Mouse (Mus musculus) forebrain, postnatal 0 days (tissue): Measurements from ENCODE around the gene Stard8. TPM values are rescaled to one million over a fixed set of nuclear protein-coding genes. Genes with fewer than 3 reads are reported as not detected.
"Not testable (repeated sequence)": the region's sequence is repeated elsewhere in the genome, so short reads cannot be mapped to it uniquely, and the experiment has no call there.

Source experiments
- ATAC-seq: fragments of 200-750 bp; cut with Nextera tagmentation; 2 replicates; pipeline ENCODE4 v1.8.0; 2017; ENCODE audit warnings: mild to moderate bottlenecking, moderate library complexity
- DNase-seq: peaks from one replicate; pipeline ENCODE4 v3.0.0-alpha.2; 2015
- H3K27ac ChIP-seq: fragments of 300-500 bp; sonication (generic); 2 replicates; pipeline ENCODE4 v1.5.1; 2014; ENCODE audit warnings: low read depth, mild to moderate bottlenecking, antibody characterized with exemption, low read length, moderate library complexity, mixed read lengths
- H3K27me3 ChIP-seq: fragments of 300-500 bp; sonication (generic); 2 replicates; pipeline ENCODE4 v1.6.1; 2014; ENCODE audit warnings: mild to moderate bottlenecking, low read length, mixed read lengths; ENCODE audit not compliant: insufficient read depth
- H3K36me3 ChIP-seq: fragments of 300-500 bp; sonication (generic); 2 replicates; pipeline ENCODE4 v1.6.1; 2014; ENCODE audit warnings: mild to moderate bottlenecking, moderate library complexity; ENCODE audit not compliant: insufficient read depth
- H3K4me1 ChIP-seq: fragments of 300-500 bp; sonication (generic); 2 replicates; pipeline ENCODE4 v1.6.1; 2014; ENCODE audit warnings: antibody characterized with exemption; ENCODE audit not compliant: insufficient read depth
- H3K4me2 ChIP-seq: fragments of 300-500 bp; sonication (generic); 2 replicates; pipeline ENCODE4 v1.6.1; 2014; ENCODE audit warnings: low read depth, mild to moderate bottlenecking, moderate library complexity
- H3K4me3 ChIP-seq: fragments of 300-500 bp; sonication (generic); 2 replicates; pipeline ENCODE4 v1.5.1; 2014; ENCODE audit warnings: low read depth, low read length, mixed read lengths
- H3K9ac ChIP-seq: fragments of 300-500 bp; sonication (generic); 2 replicates; pipeline ENCODE4 v1.6.1; 2014; ENCODE audit warnings: mild to moderate bottlenecking
- H3K9me3 ChIP-seq: fragments of 300-500 bp; sonication (generic); 2 replicates; pipeline ENCODE4 v1.6.1; 2016; ENCODE audit warnings: low read length
- CTCF ChIP-seq: sonication (generic); IDR thresholded peaks from 2 replicates; pipeline ENCODE4 v1.5.1; 2016; ENCODE audit warnings: antibody characterized with exemption, control low read depth, low read depth
- WGBS: fragments of 180-500 bp; shearing (Covaris S2); extraction: QIAGEN DNeasy Blood & Tissue Kit; methylation state at CpG from one replicate; pipeline ENCODE4 v1.1.7; 2014; 5-methylcytosine and 5-hydroxymethylcytosine counted together
- polyA plus RNA-seq: library from polyadenylated mRNA; unstranded; fragments of >200 nt; fragmentation: Nextera tagmentation; extraction: Ambion mirVana; gene quantifications from 2 replicates; pipeline ENCODE4 v1.2.1, GENCODE M21; 2015
- total RNA-seq: library from RNA; depleted of rRNA; stranded (reverse); fragments of >200 nt; gene quantifications from 2 replicates; pipeline ENCODE4 v1.2.3, GENCODE M21; 2014; rRNA removed

The Stard8 gene
- total RNA-seq = 6.3 and 6.7 TPM in 2 replicates
- polyA plus RNA-seq = 2.9 TPM in 2 replicates

DNA sequence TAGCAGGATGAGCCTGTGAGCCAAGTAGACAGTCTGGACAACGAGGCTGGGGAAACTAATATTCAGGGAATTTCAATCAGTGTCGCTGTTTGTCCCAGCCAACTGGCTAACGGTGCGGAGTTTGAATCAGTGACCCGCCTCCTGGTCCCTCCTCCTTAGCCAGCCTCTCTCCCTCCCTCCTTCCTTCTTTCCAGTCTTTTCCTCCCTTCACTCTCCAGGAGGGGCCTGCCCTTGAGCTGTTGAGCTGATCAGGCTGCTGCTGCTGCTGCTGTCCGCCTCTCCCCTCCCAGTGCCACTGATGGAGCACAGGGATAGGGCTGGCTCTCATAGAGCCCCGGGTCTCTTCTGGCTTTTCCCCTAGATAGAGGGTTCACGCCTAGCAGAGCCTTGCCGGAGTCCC is at the start of gene Stard8:
Gene Stard8 (plus strand): TSS at position 203 of the 400 bp plus-strand sequence.
- no peak for ATAC-seq
- Histone ChIP-seq H3K4me3 (no peak within 1 kb of the TSS), H3K4me1 (no peaks in the 10 kb centered on the region), H3K4me2 (no peak within 1 kb of the TSS), H3K27ac (no peak within 1 kb of the TSS), H3K9me3 (no peaks in the 10 kb centered on the region), H3K36me3 (no peaks in the 10 kb centered on the region), H3K9ac (no peak within 1 kb of the TSS), H3K27me3 (no peaks in the 10 kb centered on the region)
- whole genome bisulfite sequencing = 59% methylated on average over 9 of the region's 9 CpGs
- DNase-seq = no peak
- no peak for TF ChIP-seq CTCF

DNA sequence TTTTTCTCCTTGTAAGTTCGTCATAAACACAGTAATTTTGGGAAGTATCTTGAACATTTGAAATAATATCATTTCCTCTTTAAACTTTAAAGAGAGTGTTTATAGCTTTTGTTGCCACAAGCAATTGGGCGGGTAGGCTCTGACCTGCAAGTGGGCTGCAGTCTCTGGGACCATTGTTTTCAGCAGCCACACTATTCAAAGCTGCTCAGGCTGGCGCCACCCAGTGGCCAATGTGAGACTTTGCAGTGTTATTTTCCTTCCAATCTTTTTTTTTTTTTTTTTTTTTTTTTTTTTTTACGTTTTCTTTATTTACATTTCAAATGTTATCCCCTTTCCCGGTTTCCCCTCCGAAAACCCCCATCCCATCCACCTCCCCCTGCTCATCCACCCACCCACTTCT is 49.1 kb upstream of the Stard8 start:
- no peaks in the 10 kb centered on the region for H3K4me1 ChIP-seq
- no peaks in the 10 kb centered on the region for H3K9me3 ChIP-seq
- H3K9ac ChIP-seq = no peak overlapping the region
- H3K27me3 ChIP-seq = no peaks in the 10 kb centered on the region
- no peaks in the 10 kb centered on the region for H3K36me3 ChIP-seq
- ATAC-seq = no peak
- TF ChIP-seq CTCF = peak; percentile 62
- peak; percentile 59 for DNase-seq
- H3K27ac ChIP-seq = no peak overlapping the region
- 26% methylated on average over 6 of the region's 6 CpGs for WGBS
- no peak overlapping the region for H3K4me2 ChIP-seq
- no peak overlapping the region for H3K4me3 ChIP-seq

DNA sequence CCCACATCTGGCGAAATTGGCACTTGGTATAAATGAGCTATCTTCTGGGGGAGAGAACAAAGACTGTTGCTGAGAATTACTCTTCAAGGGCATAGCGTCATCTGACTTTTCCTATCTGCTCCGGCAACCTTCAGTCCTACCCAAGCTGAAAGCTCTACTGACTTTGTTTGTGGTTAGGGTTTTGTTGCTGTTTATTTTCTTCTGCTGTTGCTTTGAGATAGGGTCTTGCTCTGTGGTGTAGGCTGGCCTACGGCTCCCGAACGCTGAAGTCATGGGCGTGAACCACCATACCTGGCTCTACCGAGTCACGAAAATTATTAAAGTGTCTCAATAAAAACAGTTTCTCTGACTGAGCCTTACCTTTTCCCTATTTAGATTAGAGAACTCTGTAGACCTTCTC is 44.8 kb upstream of the Stard8 start:
- H3K27ac ChIP-seq = no peak overlapping the region
- H3K4me3 ChIP-seq = no peak overlapping the region
- ATAC-seq (no peak), DNase-seq (no peak)
- 92% methylated on average over 9 of the region's 9 CpGs for WGBS
- no peak for TF ChIP-seq CTCF
- H3K9me3 ChIP-seq = no peaks in the 10 kb centered on the region
- no peaks in the 10 kb centered on the region for H3K36me3 ChIP-seq
- H3K9ac ChIP-seq = no peak overlapping the region
- no peaks in the 10 kb centered on the region for H3K27me3 ChIP-seq
- H3K4me2 ChIP-seq = no peak overlapping the region
- H3K4me1 ChIP-seq = no peaks in the 10 kb centered on the region

DNA sequence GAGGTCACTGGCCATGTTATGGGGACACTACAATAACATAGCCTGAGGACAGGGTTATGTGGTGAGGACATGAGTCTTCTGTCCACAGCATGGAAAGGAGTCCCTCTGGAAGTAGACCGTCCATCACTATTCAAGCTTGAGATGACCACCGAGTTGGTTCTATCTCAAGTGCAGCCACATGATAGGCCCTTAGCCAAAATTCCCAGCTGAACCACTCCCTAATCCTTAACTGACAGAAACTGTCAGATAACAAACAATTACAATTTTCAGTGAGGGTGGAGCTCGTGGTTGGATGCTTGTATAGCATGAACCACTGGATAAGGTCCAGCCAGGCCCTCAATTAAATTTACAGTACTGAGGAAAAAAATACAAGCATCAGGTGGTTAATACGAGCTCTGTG is 44.0 kb upstream of the Stard8 start:
- Histone ChIP-seq H3K9me3 (no peaks in the 10 kb centered on the region), H3K36me3 (no peaks in the 10 kb centered on the region), H3K9ac (no peak overlapping the region), H3K4me1 (no peaks in the 10 kb centered on the region), H3K4me3 (no peak overlapping the region), H3K4me2 (no peak overlapping the region), H3K27ac (no peak overlapping the region), H3K27me3 (no peaks in the 10 kb centered on the region)
- 74% methylated on average over 4 of the region's 4 CpGs for WGBS
- ATAC-seq (no peak), DNase-seq (no peak)
- TF ChIP-seq CTCF = no peak

DNA sequence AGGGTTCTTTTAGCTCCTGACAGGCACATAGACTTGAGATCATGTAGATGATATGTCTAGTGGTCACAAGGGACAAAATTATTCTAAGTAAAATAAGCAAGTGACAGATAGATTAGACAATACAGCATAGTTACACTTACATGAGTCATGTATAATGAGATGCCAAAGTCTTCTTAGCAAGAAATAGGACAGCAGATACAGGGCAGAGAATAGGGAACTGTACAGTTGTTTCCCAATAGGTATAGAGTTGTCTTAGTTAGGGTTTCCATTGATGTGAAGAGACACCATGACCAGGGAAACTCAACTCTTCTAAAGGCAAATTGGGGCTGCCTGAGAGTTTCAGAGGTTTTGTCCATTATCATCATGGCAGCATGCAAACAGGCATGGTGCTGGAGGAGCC is 39.3 kb upstream of the Stard8 start:
- ATAC-seq (no peak), DNase-seq (no peak)
- Histone ChIP-seq H3K4me2 (no peak overlapping the region), H3K36me3 (no peaks in the 10 kb centered on the region), H3K9ac (no peak overlapping the region), H3K27me3 (no peaks in the 10 kb centered on the region), H3K4me3 (no peak overlapping the region), H3K4me1 (no peaks in the 10 kb centered on the region), H3K9me3 (no peaks in the 10 kb centered on the region), H3K27ac (no peak overlapping the region)
- no peak for TF ChIP-seq CTCF

DNA sequence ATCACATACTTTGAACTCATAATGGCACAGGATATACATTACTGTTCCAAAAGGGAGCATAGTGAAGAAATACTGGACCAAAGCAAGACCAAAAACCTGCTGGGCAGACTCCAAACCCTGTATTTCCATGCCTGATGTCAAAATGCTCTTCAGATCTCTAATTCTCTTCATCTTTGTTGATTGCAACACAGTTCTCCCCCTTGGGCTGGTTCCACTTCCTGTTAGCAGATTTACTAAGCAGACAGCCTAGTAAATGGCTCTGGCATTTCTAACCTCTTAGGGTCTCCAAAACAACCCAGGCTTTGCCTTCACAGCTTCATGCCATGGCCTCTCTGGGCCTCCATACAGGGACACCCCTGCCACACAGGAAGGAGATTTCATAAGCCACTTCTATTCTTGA is 38.5 kb upstream of the Stard8 start:
- H3K27ac ChIP-seq = no peak overlapping the region
- H3K4me2 ChIP-seq = no peak overlapping the region
- DNase-seq = no peak
- no peaks in the 10 kb centered on the region for H3K36me3 ChIP-seq
- H3K9ac ChIP-seq = no peak overlapping the region
- no peaks in the 10 kb centered on the region for H3K9me3 ChIP-seq
- H3K27me3 ChIP-seq = no peaks in the 10 kb centered on the region
- no peak overlapping the region for H3K4me3 ChIP-seq
- no peak for TF ChIP-seq CTCF
- ATAC-seq = no peak
- no peaks in the 10 kb centered on the region for H3K4me1 ChIP-seq

DNA sequence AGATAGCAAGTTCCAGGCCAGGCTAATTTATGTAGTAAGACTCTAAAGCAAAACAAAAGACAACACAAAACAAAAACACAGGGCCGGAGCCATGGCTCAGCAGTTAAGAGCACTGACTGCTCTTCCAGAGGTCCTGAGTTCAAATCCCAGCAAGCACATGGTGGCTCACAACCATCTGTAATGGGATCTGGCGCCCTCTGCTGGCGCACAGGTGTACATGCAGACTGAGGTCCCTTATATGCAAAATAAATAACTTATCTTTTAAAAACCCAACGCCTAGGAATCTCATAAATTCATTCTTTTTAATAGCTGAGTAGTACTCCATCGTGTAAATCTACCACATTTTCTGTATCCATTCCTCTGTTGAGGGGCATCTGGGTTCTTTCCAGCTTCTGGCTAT is 16.4 kb upstream of the Stard8 start:
- ATAC-seq, H3K4me1 ChIP-seq, H3K4me3 ChIP-seq, H3K4me2 ChIP-seq, H3K9me3 ChIP-seq, DNase-seq, H3K9ac ChIP-seq, H3K36me3 ChIP-seq, H3K27me3 ChIP-seq, H3K27ac ChIP-seq: not testable (repeated sequence)
- TF ChIP-seq CTCF = 0 out of 2 replicates have a peak, but pooled peaks have one; percentile 8
- WGBS = 60% methylated on average over 5 of the region's 5 CpGs

DNA sequence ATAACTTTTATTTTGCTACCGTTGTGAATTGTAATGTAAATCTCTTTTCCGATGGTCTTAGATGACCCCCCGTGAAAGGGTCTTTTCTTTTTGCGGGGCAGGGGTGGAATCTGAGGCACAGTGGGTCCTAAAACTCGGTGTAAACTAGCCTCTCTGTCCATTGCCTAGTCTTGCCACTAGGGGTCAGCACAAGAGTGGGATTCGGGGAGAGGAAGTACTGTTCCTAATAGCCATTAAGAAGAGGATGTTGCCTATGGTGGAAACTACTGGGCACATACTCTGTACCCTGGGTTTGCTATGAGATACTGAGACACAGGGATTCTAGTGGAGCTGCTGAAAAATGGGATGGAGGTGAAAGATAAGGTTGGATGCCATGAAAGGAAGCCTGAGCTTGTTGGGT is 13.5 kb upstream of the Stard8 start:
- Histone ChIP-seq H3K4me2 (no peak overlapping the region), H3K27me3 (no peaks in the 10 kb centered on the region), H3K9ac (no peak overlapping the region), H3K4me3 (no peak overlapping the region), H3K9me3 (no peaks in the 10 kb centered on the region), H3K4me1 (no peaks in the 10 kb centered on the region), H3K36me3 (no peaks in the 10 kb centered on the region), H3K27ac (no peak overlapping the region)
- WGBS = 44% methylated on average over 6 of the region's 6 CpGs
- TF ChIP-seq CTCF = peak; percentile 67
- ATAC-seq (peak; percentile 50; the same call in 1 of the 2 replicates), DNase-seq (peak; percentile 35)
